Mouse (Mus musculus) midbrain, embryonic 14.5 days (tissue): ENCODE measurements around the gene Stard10. TPM values are rescaled to one million over a fixed set of nuclear protein-coding genes. Genes with fewer than 3 reads are reported as not detected.

Experiments used
- ATAC-seq: fragments of 200-750 bp; cut with Nextera tagmentation; 2 replicates; pipeline ENCODE4 v1.8.0; 2017; ENCODE audit warnings: moderate number of reproducible peaks, moderate library complexity; ENCODE audit not compliant: low FRiP score, low TSS enrichment
- DNase-seq: peaks from one replicate; pipeline ENCODE4 v3.0.0-alpha.2; 2015
- H3K27ac ChIP-seq: fragments of 300-500 bp; sonication (generic); replicated peaks from 2 replicates; pipeline ENCODE4 v1.5.1; 2014; ENCODE audit warnings: mild to moderate bottlenecking, low read depth, low read length, moderate library complexity
- H3K27me3 ChIP-seq: fragments of 300-500 bp; sonication (generic); 2 replicates; pipeline ENCODE4 v1.6.1; 2014; ENCODE audit warnings: low read length, control low read depth, mixed read lengths; ENCODE audit not compliant: control insufficient read depth, insufficient read depth
- H3K36me3 ChIP-seq: fragments of 300-500 bp; sonication (generic); 2 replicates; pipeline ENCODE4 v1.6.1; 2014; ENCODE audit warnings: low read length, control low read depth; ENCODE audit not compliant: control insufficient read depth, insufficient read depth
- H3K4me1 ChIP-seq: fragments of 300-500 bp; sonication (generic); 2 replicates; pipeline ENCODE4 v1.6.1; 2014; ENCODE audit warnings: mild to moderate bottlenecking, antibody characterized with exemption, low read length, control low read depth; ENCODE audit not compliant: control insufficient read depth, insufficient read depth
- H3K4me2 ChIP-seq: fragments of 300-500 bp; sonication (generic); 2 replicates; pipeline ENCODE4 v1.6.1; 2014; ENCODE audit warnings: mild to moderate bottlenecking, low read length, moderate library complexity
- H3K4me3 ChIP-seq: fragments of 300-500 bp; sonication (generic); replicated peaks from 2 replicates; pipeline ENCODE4 v1.5.1; 2014; ENCODE audit warnings: low read depth, low read length
- H3K9ac ChIP-seq: fragments of 300-500 bp; sonication (generic); replicated peaks from 2 replicates; pipeline ENCODE4 v1.6.1; 2014; ENCODE audit warnings: mild to moderate bottlenecking, low read length, moderate library complexity
- H3K9me3 ChIP-seq: fragments of 300-500 bp; sonication (generic); 2 replicates; pipeline ENCODE4 v1.6.1; 2016; ENCODE audit warnings: low read length, control low read depth, mixed read lengths; ENCODE audit not compliant: control insufficient read depth
- WGBS: fragments of 180-500 bp; shearing (Covaris S2); extraction: QIAGEN DNeasy Blood & Tissue Kit; methylation state at CpG from one replicate; pipeline ENCODE4 v1.1.7; 2014; 5-methylcytosine and 5-hydroxymethylcytosine counted together
- polyA plus RNA-seq: library from polyadenylated mRNA; unstranded; fragments of >200 nt; fragmentation: Nextera tagmentation; extraction: Ambion mirVana; gene quantifications from 2 replicates; pipeline ENCODE4 v1.2.1, GENCODE M21; 2014

Gene Stard10
- polyA plus RNA-seq, 1 experiment from 2014 or later = 8.8 TPM

DNA sequence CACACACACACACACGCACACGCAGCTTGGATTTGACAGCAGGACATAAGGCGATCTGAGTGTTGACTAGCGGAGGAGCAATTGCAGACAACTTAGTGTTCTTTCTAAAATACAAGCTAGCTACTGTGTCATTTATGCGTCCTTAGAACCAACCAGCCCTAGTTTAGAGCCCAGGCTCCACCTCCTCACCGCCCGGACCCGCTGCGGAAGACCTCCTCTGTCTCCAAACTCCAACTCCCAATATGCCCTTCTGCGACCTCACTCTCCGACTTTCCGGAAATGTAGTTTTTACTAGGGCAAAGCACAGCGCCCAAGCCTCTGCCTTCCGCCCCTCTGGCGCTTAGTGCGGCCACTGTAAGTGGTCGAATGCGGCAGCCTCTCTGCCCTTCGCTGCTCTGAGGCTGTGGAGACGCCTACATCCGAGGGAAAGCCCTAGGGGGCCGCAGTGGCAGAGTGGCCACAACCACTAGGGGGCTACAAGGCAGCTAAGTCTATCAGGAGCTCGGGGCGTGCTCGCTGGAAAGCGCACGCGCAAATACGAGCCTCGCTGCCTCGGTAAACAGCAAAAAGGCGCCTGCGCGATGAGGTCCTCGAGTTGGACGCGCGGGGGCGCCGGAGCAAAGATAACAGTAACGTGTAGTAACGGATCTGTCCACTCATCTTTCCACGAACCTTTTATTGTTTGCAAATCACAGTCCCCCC lies 6.4 kb upstream of the Stard10 start:
- peak; percentile 94 for ATAC-seq
- Histone ChIP-seq H3K36me3 (no peaks in the 10 kb centered on the region), H3K4me1 (no peaks in the 10 kb centered on the region), H3K27me3 (no peaks in the 10 kb centered on the region), H3K4me2 (peak overlapping the region; percentile 61), H3K9ac (peak overlapping the region; percentile 59), H3K27ac (peak overlapping the region; percentile 86), H3K9me3 (no peaks in the 10 kb centered on the region), H3K4me3 (peak overlapping the region; percentile 58)
- WGBS = under 1% methylated on average over 43 of the region's 43 CpGs
- peak; percentile 100 for DNase-seq

GRCm38 (mm10) chr7:101311061-101311460 lies 5.8 kb upstream of the Stard10 start:
- no peaks in the 10 kb centered on the region for H3K27me3 ChIP-seq
- H3K4me2 ChIP-seq = peak overlapping the region; percentile 61
- no peaks in the 10 kb centered on the region for H3K9me3 ChIP-seq
- ATAC-seq (no peak), DNase-seq (no peak)
- no peaks in the 10 kb centered on the region for H3K4me1 ChIP-seq
- no peak overlapping the region for H3K9ac ChIP-seq
- 33% methylated on average over 2 of the region's 2 CpGs for WGBS
- peak overlapping the region; percentile 86 for H3K27ac ChIP-seq
- no peaks in the 10 kb centered on the region for H3K36me3 ChIP-seq
- peak overlapping the region; percentile 58; the same call in 1 of the 2 replicates for H3K4me3 ChIP-seq

- Histone ChIP-seq H3K27me3 (no peaks in the 10 kb centered on the region), H3K4me3 (no peak overlapping the region), H3K4me2 (no peak overlapping the region), H3K36me3 (no peaks in the 10 kb centered on the region), H3K27ac (no peak overlapping the region), H3K4me1 (no peaks in the 10 kb centered on the region), H3K9me3 (no peaks in the 10 kb centered on the region), H3K9ac (no peak overlapping the region)
- DNase-seq = no peak
- WGBS = 68% methylated on average over 3 of the region's 3 CpGs
- no peak for ATAC-seq
Observed at GRCm38 (mm10) chr7:101313033-101313432, 3.9 kb upstream of the Stard10 start.

DNA sequence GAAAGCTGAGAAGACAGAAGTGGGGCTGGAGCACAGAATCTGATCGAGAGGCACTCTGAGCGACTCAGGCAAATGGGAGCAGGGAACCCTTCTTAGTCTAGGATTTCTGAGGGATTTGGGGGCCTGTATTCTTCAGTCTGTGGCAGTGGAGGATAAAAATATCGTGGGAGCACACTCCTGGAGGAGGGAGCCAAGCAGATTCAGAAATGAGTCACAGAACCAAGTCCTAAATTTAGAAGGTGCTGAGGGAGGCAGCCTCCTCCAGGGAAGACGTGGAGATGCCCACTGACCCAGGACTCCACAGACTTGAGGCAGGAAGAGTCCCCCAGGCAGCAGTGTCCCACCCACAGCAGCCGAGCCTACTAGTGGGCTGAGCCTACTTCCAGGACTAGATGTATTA lies 2.5 kb upstream of the Stard10 start:
- H3K4me3 ChIP-seq = no peak overlapping the region
- H3K27me3 ChIP-seq = 0 out of 2 replicates have a peak, but pooled peaks cover 3% of the 10 kb centered on the region
- DNase-seq (no peak), ATAC-seq (no peak)
- H3K27ac ChIP-seq = no peak overlapping the region
- H3K4me1 ChIP-seq = no peaks in the 10 kb centered on the region
- H3K36me3 ChIP-seq = no peaks in the 10 kb centered on the region
- no peak overlapping the region for H3K4me2 ChIP-seq
- H3K9ac ChIP-seq = no peak overlapping the region
- H3K9me3 ChIP-seq = no peaks in the 10 kb centered on the region
- 63% methylated on average over 5 of the region's 5 CpGs for WGBS

- ATAC-seq (no peak), DNase-seq (no peak)
- Histone ChIP-seq H3K9ac (no peak overlapping the region), H3K4me2 (no peak overlapping the region), H3K9me3 (no peaks in the 10 kb centered on the region), H3K4me1 (no peaks in the 10 kb centered on the region), H3K27ac (no peak overlapping the region), H3K27me3 (0 out of 2 replicates have a peak, but pooled peaks cover 11% of the 10 kb centered on the region), H3K4me3 (no peak overlapping the region), H3K36me3 (no peaks in the 10 kb centered on the region)
Observed at GRCm38 (mm10) chr7:101315699-101316098, 1.2 kb upstream of the Stard10 start.

DNA sequence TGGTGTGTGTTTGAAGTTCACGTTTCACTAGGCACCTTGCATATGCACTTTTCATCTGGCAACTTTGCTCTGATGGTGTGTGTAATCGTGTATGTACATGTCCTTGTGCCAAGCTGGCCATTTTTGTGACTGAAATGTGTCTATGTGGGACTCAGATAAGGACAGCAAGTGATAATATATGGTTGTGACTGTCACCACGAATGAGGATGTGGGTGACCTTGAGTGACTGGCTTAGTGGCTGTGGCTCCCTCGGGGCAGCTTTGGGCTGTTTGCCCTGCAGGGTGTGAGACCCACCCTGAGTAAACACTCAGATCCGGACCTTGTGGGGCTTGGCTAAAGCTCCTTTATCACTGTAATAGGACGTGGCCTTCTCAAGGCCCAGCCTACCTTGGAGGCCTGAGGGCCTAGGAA lies 290 bp upstream of the Stard10 start:
- DNase-seq (no peak), ATAC-seq (no peak)
- H3K36me3 ChIP-seq = no peaks in the 10 kb centered on the region
- 68% methylated on average over 6 of the region's 6 CpGs for WGBS
- H3K4me1 ChIP-seq = 0 out of 2 replicates have a peak, but pooled peaks cover 1% of the 10 kb centered on the region
- H3K27me3 ChIP-seq = 0 out of 2 replicates have a peak, but pooled peaks cover 11% of the 10 kb centered on the region
- no peaks in the 10 kb centered on the region for H3K9me3 ChIP-seq
- H3K9ac ChIP-seq = no peak overlapping the region
- H3K4me3 ChIP-seq = no peak overlapping the region
- no peak overlapping the region for H3K4me2 ChIP-seq
- H3K27ac ChIP-seq = no peak overlapping the region

DNA sequence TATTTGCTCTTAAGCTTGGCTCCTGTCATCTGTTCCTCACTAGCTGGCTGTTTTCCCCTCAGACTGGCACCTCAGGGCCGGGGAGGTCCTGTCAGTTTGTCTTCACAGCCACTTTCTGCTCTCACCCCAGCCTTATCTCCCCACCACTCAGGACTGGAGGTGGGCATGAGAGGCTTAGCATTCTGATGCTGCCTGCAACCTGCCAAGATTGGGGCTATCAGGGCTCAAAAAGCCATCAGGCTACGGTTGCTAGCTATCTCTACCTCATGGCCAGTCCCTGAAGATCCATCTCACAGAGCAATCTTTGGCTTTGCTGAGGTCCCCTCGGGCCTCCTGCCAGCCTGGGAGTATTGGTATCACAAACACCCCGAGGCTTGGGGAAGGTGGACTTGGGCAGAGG lies 2.0 kb downstream of the Stard10 start:
- 74% methylated on average over 4 of the region's 4 CpGs for WGBS
- H3K4me2 ChIP-seq = no peak overlapping the region

GRCm38 (mm10) chr7:101319796-101320195 lies 2.9 kb downstream of the Stard10 start:
- 97% methylated on average over 1 of the region's 1 CpGs for WGBS
- ATAC-seq (no peak), DNase-seq (no peak)
- Histone ChIP-seq H3K4me3 (no peak overlapping the region), H3K4me2 (no peak overlapping the region), H3K4me1 (0 out of 2 replicates have a peak, but pooled peaks cover 6% of the 10 kb centered on the region), H3K36me3 (no peaks in the 10 kb centered on the region), H3K27me3 (peaks cover 19% of the 10 kb centered on the region; the same call in 1 of the 2 replicates), H3K9ac (no peak overlapping the region), H3K9me3 (no peaks in the 10 kb centered on the region), H3K27ac (no peak overlapping the region)

More for the DNA sequence above, 2.0 kb downstream of the Stard10 start:
- no peak for DNase-seq
- no peak for ATAC-seq
- Histone ChIP-seq H3K27ac (no peak overlapping the region), H3K4me3 (no peak overlapping the region), H3K9ac (no peak overlapping the region), H3K27me3 (peaks cover 19% of the 10 kb centered on the region; the same call in 1 of the 2 replicates), H3K4me1 (0 out of 2 replicates have a peak, but pooled peaks cover 6% of the 10 kb centered on the region), H3K9me3 (no peaks in the 10 kb centered on the region), H3K36me3 (no peaks in the 10 kb centered on the region)
